Mouse (Mus musculus): ENCODE measurements around the gene Abcc6. TPM values are rescaled to one million over a fixed set of nuclear protein-coding genes. Genes with fewer than 3 reads are reported as not detected.

The Abcc6 gene
- polyA plus RNA-seq, 2 experiments: 4.1 to 12.0 TPM

DNA sequence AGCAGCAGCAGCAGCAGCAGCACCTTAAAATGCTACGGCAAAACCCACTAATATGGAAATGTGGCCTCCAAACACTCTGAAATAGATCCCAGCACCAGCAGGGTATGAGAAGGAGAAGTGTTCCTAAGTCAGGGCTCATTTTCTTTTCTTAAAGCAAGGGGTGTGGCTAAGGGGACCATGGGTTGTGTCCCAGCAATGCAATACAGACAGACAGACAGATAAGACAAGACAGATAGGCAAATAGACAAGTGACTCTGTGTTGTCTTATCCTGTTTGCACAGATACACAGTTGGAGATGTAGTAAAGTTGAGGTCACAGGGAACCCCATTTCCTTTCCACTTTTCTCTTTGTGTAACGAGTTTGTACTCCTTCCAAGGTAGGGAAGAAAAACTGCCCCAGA lies 973 bp upstream of the Abcc6 start:
- no peaks in the 10 kb centered on the region for H3K27me3 ChIP-seq (ENCODE audit: control insufficient read depth, insufficient read depth, low read length)
- H3K4me1 ChIP-seq (replicated peaks; ENCODE audit: control insufficient read depth in 2 of 2, insufficient read depth in 2 of 2, low read length in 1 of 2): peaks cover 19 to 44% of the 10 kb centered on the region in 2 experiments
- no peak for TF ChIP-seq CTCF (IDR thresholded peaks at IDR 0.05; ENCODE audit: low read depth)
- no peak; the same call in 1 of the 2 replicates for TF ChIP-seq EP300 (IDR thresholded peaks at IDR 0.05; ENCODE audit: low read depth)
- peak overlapping the region; percentile 32 for H3K4me2 ChIP-seq (ENCODE audit: low read depth)
- WGBS (ENCODE audit: insufficient replicate concordance): 21% methylated on average over 2 of the region's 2 CpGs
- ATAC-seq (ENCODE audit: insufficient read depth) (no peak), DNase-seq (ENCODE audit: low read depth in 3 of 3, low spot score in 3 of 3) (no peak)
- H3K9ac ChIP-seq (replicated peaks): no peak overlapping the region
- H3K27ac ChIP-seq: no peak overlapping the region
- H3K9me3 ChIP-seq (ENCODE audit: control insufficient read depth, low read length): no peaks in the 10 kb centered on the region
- H3K36me3 ChIP-seq (replicated peaks; ENCODE audit: control insufficient read depth, insufficient read depth, low read depth): no peaks in the 10 kb centered on the region
- H3K4me3 ChIP-seq (ENCODE audit: insufficient read depth in 1 of 2, low read depth in 2 of 2, low read length in 2 of 2): no peak overlapping the region

DNA sequence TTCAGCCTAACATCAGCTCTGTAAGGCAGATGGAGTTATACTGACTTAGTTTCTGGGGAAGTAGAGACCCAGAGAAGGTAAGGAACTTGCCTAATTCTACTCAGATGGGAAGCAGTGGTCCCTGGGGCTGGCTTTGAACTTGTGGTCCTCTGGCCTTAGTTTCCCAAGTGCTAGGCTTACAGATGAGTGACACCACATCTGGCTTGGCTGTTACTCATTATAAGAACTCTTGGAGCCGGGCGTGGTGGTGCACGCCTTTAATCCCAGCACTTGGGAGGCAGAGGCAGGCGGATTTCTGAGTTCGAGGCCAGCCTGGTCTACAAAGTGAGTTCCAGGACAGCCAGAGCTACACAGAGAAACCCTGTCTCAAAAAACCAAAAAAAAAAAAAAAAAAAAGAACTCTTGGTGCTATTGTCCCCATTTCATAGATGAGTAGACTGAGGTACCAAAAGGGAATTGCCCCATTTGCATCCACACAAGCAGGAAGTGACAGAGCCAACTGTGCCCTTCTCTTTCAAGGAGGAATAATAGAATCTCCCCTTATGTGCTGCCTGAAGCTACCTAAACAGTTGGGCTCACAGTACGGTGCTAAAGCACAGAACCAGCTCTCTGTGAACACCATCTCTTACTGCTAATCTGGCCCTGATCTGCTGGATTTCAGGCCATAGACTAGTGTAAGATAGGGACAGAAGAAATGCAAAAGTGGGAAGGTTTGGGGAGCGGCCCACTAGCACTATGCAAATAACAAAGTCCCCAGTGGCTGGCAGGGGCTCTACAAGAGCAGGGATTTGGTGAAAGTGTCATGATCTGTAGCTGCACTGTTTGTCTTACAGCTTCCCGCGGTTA lies 580 bp downstream of the Abcc6 start:
- Histone ChIP-seq H3K9ac (replicated peaks) (no peak overlapping the region), H3K27me3 (ENCODE audit: control insufficient read depth, insufficient read depth, low read length) (no peaks in the 10 kb centered on the region), H3K4me1 (replicated peaks; ENCODE audit: control insufficient read depth in 2 of 2, insufficient read depth in 2 of 2, low read length in 1 of 2) (peaks cover 11 to 32% of the 10 kb centered on the region in 2 experiments), H3K4me2 (ENCODE audit: low read depth) (peak overlapping the region; percentile 37), H3K36me3 (replicated peaks; ENCODE audit: control insufficient read depth, insufficient read depth, low read depth) (no peaks in the 10 kb centered on the region), H3K9me3 (ENCODE audit: control insufficient read depth, low read length) (no peaks in the 10 kb centered on the region), H3K4me3 (ENCODE audit: insufficient read depth in 1 of 2, low read depth in 2 of 2, low read length in 2 of 2) (peak overlapping the region; percentile 11 to 25; a peak in 2 of 4 replicates), H3K27ac (no peak overlapping the region)
- DNase-seq (ENCODE audit: low read depth in 3 of 3, low spot score in 3 of 3) (no peak), ATAC-seq (ENCODE audit: insufficient read depth) (peak; percentile 22; the same call in 1 of the 2 replicates)
- WGBS (ENCODE audit: insufficient replicate concordance): 53% methylated on average over 8 of the region's 9 CpGs
- TF ChIP-seq EP300 (IDR thresholded peaks at IDR 0.05; ENCODE audit: low read depth): no peak
- no peak for TF ChIP-seq CTCF (IDR thresholded peaks at IDR 0.05; ENCODE audit: low read depth)

DNA sequence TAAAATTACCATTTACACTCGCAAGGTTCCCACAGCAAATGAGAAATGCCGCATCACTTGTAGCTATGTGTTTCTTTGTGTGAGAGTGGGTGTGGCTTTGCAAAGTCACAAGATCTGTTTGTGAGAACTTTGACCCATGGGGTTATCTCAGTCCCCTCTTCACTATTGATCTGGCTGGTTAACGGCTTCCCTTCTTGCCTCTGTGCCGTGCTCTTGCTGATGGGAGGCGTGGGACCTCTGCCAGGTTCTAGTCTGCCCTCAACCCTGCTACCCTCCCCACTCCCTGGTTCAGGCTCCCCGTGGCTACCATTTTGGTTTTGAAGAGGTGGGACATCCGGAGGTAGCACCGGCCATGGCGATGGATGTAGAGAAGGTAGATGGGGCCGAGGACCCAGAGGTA lies 1.4 kb downstream of the Abcc6 start:
- 64% methylated on average over 10 of the region's 10 CpGs for WGBS (ENCODE audit: insufficient replicate concordance)
- ATAC-seq (ENCODE audit: insufficient read depth): no peak
- Histone ChIP-seq H3K4me2 (ENCODE audit: low read depth) (peak overlapping the region; percentile 28), H3K4me3 (ENCODE audit: insufficient read depth in 1 of 2, low read depth in 2 of 2, low read length in 2 of 2) (no peak overlapping the region), H3K36me3 (replicated peaks; ENCODE audit: control insufficient read depth, insufficient read depth, low read depth) (no peaks in the 10 kb centered on the region), H3K27ac (no peak overlapping the region), H3K9me3 (ENCODE audit: control insufficient read depth, low read length) (no peaks in the 10 kb centered on the region), H3K4me1 (replicated peaks; ENCODE audit: control insufficient read depth in 2 of 2, insufficient read depth in 2 of 2, low read length in 1 of 2) (peaks cover 6 to 29% of the 10 kb centered on the region in 2 experiments; a peak in 3 of 4 replicates), H3K9ac (replicated peaks) (no peak overlapping the region), H3K27me3 (ENCODE audit: control insufficient read depth, insufficient read depth, low read length) (no peaks in the 10 kb centered on the region; the same call in 1 of the 2 replicates)
- DNase-seq (ENCODE audit: low read depth in 3 of 3, low spot score in 3 of 3): no peak
- TF ChIP-seq CTCF (IDR thresholded peaks at IDR 0.05; ENCODE audit: low read depth) (no peak), EP300 (IDR thresholded peaks at IDR 0.05; ENCODE audit: low read depth) (no peak)

DNA sequence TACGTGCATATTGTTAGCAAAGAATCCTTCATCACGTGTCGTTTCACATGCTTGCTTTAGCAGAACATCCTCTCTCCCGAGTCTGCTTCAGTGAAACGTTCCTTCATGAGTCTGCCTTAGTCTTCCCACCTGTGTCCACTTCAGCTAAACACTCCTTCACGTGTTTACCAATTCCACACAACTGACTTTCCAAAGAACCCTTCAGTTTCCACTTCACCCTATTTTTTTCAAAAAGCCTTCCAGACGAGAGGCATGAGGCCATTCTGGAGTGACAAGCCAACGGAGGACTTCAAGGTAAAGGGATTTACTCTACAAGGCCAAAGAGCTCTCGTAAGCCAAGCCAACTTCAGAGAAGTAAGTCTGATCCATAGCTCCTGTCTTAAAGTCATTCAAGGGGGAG lies 4.7 kb downstream of the Abcc6 start:
- Histone ChIP-seq H3K4me2 (ENCODE audit: low read depth) (no peak overlapping the region), H3K27me3 (ENCODE audit: control insufficient read depth, insufficient read depth, low read length) (no peaks in the 10 kb centered on the region; the same call in 1 of the 2 replicates), H3K4me3 (ENCODE audit: insufficient read depth in 1 of 2, low read depth in 2 of 2, low read length in 2 of 2) (no peak overlapping the region), H3K9ac (replicated peaks) (no peak overlapping the region), H3K27ac (no peak overlapping the region), H3K9me3 (ENCODE audit: control insufficient read depth, low read length) (no peaks in the 10 kb centered on the region), H3K4me1 (replicated peaks; ENCODE audit: control insufficient read depth in 2 of 2, insufficient read depth in 2 of 2, low read length in 1 of 2) (peaks cover 0 to 12% of the 10 kb centered on the region in 2 experiments; a peak in 1 of 4 replicates), H3K36me3 (replicated peaks; ENCODE audit: control insufficient read depth, insufficient read depth, low read depth) (no peaks in the 10 kb centered on the region)
- TF ChIP-seq CTCF (IDR thresholded peaks at IDR 0.05; ENCODE audit: low read depth): no peak
- TF ChIP-seq EP300 (IDR thresholded peaks at IDR 0.05; ENCODE audit: low read depth): no peak
- no peak for DNase-seq (ENCODE audit: low read depth in 3 of 3, low spot score in 3 of 3)
- WGBS (ENCODE audit: insufficient replicate concordance): 66% methylated on average over 9 of the region's 9 CpGs
- no peak for ATAC-seq (ENCODE audit: insufficient read depth)

DNA sequence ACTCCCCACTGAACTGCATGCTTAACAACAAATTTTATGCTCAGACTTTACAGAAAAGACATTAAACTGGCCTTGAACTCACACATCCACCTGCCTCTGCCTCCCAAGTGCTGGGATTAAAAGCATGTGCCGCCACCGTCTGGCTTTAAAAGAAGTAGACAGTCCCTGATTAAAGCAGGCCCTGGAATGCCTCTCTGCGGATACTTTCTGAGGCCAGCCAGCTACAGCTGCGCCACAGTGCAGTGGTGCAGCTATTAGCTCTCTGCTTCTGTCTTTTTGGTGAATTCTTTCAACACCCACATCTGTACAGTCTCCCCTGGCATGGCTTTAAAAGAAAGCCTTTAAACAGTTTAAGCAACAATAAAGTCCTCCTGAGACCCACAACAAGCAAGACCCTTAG lies 8.2 kb downstream of the Abcc6 start:
- Histone ChIP-seq H3K27me3 (ENCODE audit: control insufficient read depth, insufficient read depth, low read length) (no peaks in the 10 kb centered on the region; the same call in 1 of the 2 replicates), H3K4me3 (ENCODE audit: insufficient read depth in 1 of 2, low read depth in 2 of 2, low read length in 2 of 2) (no peak overlapping the region), H3K4me1 (replicated peaks; ENCODE audit: control insufficient read depth in 2 of 2, insufficient read depth in 2 of 2, low read length in 1 of 2) (no peaks in the 10 kb centered on the region), H3K27ac (no peak overlapping the region), H3K4me2 (ENCODE audit: low read depth) (no peak overlapping the region), H3K9me3 (ENCODE audit: control insufficient read depth, low read length) (no peaks in the 10 kb centered on the region), H3K36me3 (replicated peaks; ENCODE audit: control insufficient read depth, insufficient read depth, low read depth) (no peaks in the 10 kb centered on the region), H3K9ac (replicated peaks) (no peak overlapping the region)
- 60% methylated on average over 4 of the region's 4 CpGs for WGBS (ENCODE audit: insufficient replicate concordance)
- no peak for TF ChIP-seq EP300 (IDR thresholded peaks at IDR 0.05; ENCODE audit: low read depth)
- TF ChIP-seq CTCF (IDR thresholded peaks at IDR 0.05; ENCODE audit: low read depth): no peak
- DNase-seq (ENCODE audit: low read depth in 3 of 3, low spot score in 3 of 3) (no peak), ATAC-seq (ENCODE audit: insufficient read depth) (no peak)
